Mouse (Mus musculus) heart, embryonic 10.5 days (tissue): Measurements from ENCODE around the gene Utrn. TPM values are rescaled to one million over a fixed set of nuclear protein-coding genes. Genes with fewer than 3 reads are reported as not detected.

Experiments used
- DNase-seq: peaks from one replicate; pipeline ENCODE4 v3.0.0-alpha.2; 2017; ENCODE audit warnings: low spot score
- H3K27ac ChIP-seq: fragments of 300-500 bp; sonication (generic); 2 replicates; pipeline ENCODE4 v1.5.1; 2016; ENCODE audit warnings: mild to moderate bottlenecking
- H3K27me3 ChIP-seq: fragments of 300-500 bp; sonication (generic); 2 replicates; pipeline ENCODE4 v1.6.1; 2016; ENCODE audit warnings: mild to moderate bottlenecking; ENCODE audit not compliant: poor library complexity, insufficient read depth, severe bottlenecking
- H3K36me3 ChIP-seq: fragments of 300-500 bp; sonication (generic); 2 replicates; pipeline ENCODE4 v1.6.1; 2016; ENCODE audit warnings: mild to moderate bottlenecking, moderate library complexity
- H3K4me1 ChIP-seq: fragments of 300-500 bp; sonication (generic); 2 replicates; pipeline ENCODE4 v1.6.1; 2016; ENCODE audit warnings: mild to moderate bottlenecking
- H3K4me3 ChIP-seq: fragments of 300-500 bp; sonication (generic); 2 replicates; pipeline ENCODE4 v1.5.1; 2016; ENCODE audit warnings: mild to moderate bottlenecking, moderate library complexity
- H3K9me3 ChIP-seq: fragments of 300-500 bp; sonication (generic); 2 replicates; pipeline ENCODE4 v1.6.1; 2016; ENCODE audit warnings: mild to moderate bottlenecking, moderate library complexity
- WGBS: fragments of 180-500 bp; shearing (Covaris S2); methylation state at CpG from one replicate; pipeline ENCODE4 v1.1.7; 2016; 5-methylcytosine and 5-hydroxymethylcytosine counted together
- polyA plus RNA-seq: library from polyadenylated mRNA; unstranded; fragments of >200 nt; fragmentation: Nextera tagmentation; extraction: Ambion mirVana; gene quantifications from 2 replicates; pipeline ENCODE4 v1.2.1, GENCODE M21; 2016

Gene Utrn
- polyA plus RNA-seq, 1 experiment from 2014 or later: 65.2 TPM

DNA sequence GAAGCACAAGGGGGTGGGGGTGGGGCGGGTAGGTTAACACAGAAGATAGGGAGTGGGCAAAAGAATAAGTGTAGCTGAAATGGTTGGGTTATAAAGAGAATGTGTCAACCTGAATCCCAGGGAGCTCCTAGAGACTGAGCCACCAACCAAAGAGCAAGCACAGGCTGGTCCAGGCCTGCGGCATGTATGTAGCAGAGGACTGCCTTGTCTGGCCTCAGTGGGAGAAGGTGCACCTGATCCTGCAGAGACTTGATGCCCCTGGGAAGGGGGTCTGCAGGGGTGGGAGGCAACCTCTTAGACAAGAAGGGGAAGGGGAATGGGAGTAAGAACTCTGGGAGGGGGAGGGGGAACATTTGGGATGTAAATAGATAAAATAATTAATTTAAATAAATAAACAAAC, 162.6 kb downstream of the Utrn start:
- Histone ChIP-seq H3K27me3 (no peaks in the 10 kb centered on the region), H3K4me3 (no peak overlapping the region), H3K4me1 (peaks cover 26% of the 10 kb centered on the region), H3K27ac (peak overlapping the region; percentile 25; the same call in 1 of the 2 replicates), H3K36me3 (peaks cover 39% of the 10 kb centered on the region), H3K9me3 (no peaks in the 10 kb centered on the region)
- 74% methylated on average over 2 of the region's 2 CpGs for WGBS
- peak; percentile 65 for DNase-seq

DNA sequence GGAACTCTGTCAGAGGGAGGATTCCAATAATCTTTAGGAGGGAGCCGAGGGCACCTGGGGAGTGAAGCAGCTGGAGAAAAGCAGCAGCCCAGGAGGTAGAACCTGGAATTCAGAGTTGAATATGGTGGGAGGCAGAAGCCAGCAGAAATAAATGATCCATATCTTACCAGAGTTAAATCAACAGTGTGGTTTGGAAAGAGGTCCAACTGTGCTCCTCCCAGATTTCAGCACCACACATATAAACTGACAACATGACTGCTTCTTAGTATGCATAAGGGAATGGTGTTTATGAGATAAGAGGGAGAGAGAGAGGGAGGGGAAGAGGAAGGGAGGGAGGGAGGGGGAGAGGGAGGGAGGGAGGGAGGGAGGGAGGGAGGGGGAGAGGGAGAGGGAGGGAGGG, 163.2 kb downstream of the Utrn start:
- Histone ChIP-seq H3K9me3 (no peaks in the 10 kb centered on the region), H3K27me3 (no peaks in the 10 kb centered on the region), H3K4me1 (peaks cover 26% of the 10 kb centered on the region), H3K4me3 (no peak overlapping the region), H3K27ac (no peak overlapping the region), H3K36me3 (peaks cover 39% of the 10 kb centered on the region)
- peak; percentile 58 for DNase-seq
- 48% methylated on average over 1 of the region's 1 CpGs for WGBS

DNA sequence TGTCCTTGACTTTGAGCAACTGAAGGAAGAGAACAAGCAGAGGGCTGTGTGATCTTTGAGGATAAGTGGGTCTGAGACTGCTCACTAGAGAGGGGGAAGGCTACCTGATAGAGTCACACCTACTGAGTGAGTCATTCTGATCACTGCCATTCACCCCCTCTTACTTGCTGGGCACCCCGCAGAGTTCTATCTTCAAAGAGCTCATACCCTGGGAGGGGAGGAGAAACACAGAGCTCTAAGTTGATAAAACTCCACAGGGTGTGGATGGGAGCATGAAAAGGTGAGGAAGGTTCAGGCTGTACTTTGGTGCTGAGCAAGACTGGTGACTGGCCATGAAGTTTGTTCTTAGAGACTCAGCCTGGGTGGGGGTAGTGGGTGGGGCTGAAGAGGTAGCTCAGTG, 164.9 kb downstream of the Utrn start:
- H3K9me3 ChIP-seq: no peaks in the 10 kb centered on the region
- DNase-seq: peak; percentile 58
- no peak overlapping the region for H3K4me3 ChIP-seq
- peak overlapping the region; percentile 53; the same call in 1 of the 2 replicates for H3K27ac ChIP-seq
- no peaks in the 10 kb centered on the region for H3K27me3 ChIP-seq
- H3K36me3 ChIP-seq: peaks cover 33% of the 10 kb centered on the region
- 10% methylated on average over 1 of the region's 1 CpGs for WGBS
- peaks cover 26% of the 10 kb centered on the region for H3K4me1 ChIP-seq

DNA sequence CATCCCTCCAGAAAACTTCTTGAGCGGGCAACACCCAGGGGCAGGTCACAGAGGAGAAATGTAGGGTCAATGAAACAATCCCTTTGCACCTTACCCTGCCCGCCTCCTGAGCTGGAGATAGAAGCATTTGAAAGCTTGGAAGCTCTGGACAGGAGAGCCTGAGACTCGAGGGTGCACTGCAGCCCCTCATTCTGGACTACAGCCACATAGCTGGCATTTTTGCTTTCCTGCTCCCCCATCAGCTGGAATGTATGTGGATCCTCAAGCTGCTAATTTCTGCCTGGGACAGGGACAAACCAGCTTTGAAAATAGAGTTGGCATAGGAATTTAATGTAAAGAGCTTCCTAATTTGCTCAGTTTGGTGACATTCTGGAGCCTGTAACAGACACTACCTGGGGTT, 165.6 kb downstream of the Utrn start:
- H3K4me1 ChIP-seq: peaks cover 26% of the 10 kb centered on the region
- no peaks in the 10 kb centered on the region for H3K9me3 ChIP-seq
- peaks cover 27% of the 10 kb centered on the region; the same call in 1 of the 2 replicates for H3K36me3 ChIP-seq
- no peak overlapping the region for H3K4me3 ChIP-seq
- DNase-seq: peak; percentile 76
- WGBS: 40% methylated on average over 3 of the region's 3 CpGs
- H3K27me3 ChIP-seq: no peaks in the 10 kb centered on the region
- peak overlapping the region; percentile 53 for H3K27ac ChIP-seq

DNA sequence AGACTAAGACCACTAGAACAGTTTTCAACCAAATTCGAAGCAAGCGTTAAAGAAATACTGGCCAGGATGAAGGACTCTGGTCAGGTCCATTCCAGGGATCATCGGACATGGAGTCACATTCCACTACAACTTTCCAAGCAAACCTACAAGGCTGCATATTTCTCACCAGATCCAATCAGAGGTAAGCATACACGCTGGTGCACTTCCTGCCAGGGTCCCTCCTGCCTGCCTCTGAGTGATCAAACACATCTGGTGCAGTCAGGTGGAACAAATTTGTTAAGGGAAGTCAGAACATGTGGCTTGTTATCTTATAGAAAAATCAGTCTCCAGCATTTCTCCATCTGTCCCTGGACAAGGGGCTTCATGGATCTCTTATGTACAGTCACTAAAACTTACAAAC, 167.0 kb downstream of the Utrn start:
- Histone ChIP-seq H3K27me3 (no peaks in the 10 kb centered on the region), H3K27ac (no peak overlapping the region), H3K4me1 (peaks cover 26% of the 10 kb centered on the region), H3K9me3 (no peaks in the 10 kb centered on the region), H3K36me3 (peaks cover 25% of the 10 kb centered on the region; the same call in 1 of the 2 replicates), H3K4me3 (no peak overlapping the region)
- peak; percentile 67 for DNase-seq
- WGBS: 83% methylated on average over 4 of the region's 4 CpGs

DNA sequence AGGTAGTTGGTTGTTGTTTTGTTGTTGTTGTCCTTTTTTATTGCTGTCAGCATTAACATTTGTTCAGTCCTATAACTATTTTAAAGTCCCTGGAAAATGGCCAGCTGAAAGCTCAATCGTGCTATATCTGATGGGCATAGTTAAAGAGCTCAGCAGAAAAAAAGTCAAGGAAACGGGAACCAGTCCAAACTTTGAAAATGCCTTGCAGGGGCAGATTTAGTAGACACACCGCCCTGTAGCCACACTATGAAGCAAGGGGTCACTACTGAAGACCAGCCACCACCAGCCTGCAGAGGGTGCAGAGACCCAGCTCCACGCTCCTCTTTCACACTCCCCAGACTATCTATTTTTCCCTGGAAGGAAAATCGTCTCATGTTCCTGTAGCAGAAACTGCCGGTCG, 167.5 kb downstream of the Utrn start:
- DNase-seq: peak; percentile 68
- H3K4me3 ChIP-seq: no peak overlapping the region
- H3K36me3 ChIP-seq: peaks cover 29% of the 10 kb centered on the region; the same call in 1 of the 2 replicates
- peaks cover 26% of the 10 kb centered on the region for H3K4me1 ChIP-seq
- no peaks in the 10 kb centered on the region for H3K9me3 ChIP-seq
- no peak overlapping the region for H3K27ac ChIP-seq
- no peaks in the 10 kb centered on the region for H3K27me3 ChIP-seq
- 75% methylated on average over 7 of the region's 7 CpGs for WGBS

DNA sequence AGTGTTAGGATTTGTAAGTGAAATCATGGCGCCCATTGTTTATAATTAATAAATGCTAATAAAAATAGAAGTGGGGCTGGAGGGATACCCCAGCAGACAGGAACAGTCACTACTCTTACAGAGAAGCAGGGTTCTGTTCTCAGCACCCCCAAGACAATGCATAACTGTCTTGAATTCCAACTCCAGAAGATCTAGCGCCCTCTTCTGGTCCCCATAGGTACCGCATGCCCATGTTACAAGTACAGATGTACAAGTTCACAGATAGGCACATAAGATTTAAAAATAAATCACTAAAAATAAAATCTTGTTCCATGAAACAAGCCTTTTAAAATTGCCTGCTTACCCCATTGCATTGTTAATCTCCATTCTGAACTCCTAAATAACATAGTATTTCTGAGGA, 168.6 kb downstream of the Utrn start:
- DNase-seq: peak; percentile 1
- H3K4me3 ChIP-seq: no peak overlapping the region
- H3K27ac ChIP-seq: no peak overlapping the region
- H3K27me3 ChIP-seq: no peaks in the 10 kb centered on the region
- peaks cover 22% of the 10 kb centered on the region for H3K4me1 ChIP-seq
- WGBS: 76% methylated on average over 3 of the region's 3 CpGs
- H3K9me3 ChIP-seq: no peaks in the 10 kb centered on the region
- H3K36me3 ChIP-seq: peaks cover 32% of the 10 kb centered on the region

DNA sequence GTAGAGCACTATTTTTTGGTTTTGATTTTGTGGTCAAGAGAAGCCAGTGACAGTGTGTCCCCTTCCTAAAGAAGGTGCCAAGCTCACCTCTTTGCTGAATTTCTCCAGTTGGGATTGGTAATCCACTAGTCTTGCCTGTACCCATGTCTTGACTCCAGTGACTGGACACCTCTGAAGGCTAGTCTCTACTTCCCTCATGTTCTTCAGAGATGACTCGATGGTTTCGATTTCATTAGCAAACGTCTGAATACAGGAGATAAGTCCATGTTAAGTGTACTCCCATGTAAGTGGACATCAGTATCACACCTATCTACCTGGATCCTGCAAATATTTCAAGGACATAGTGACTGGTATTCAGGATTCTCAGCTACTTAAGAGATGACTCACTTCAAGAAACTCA, 171.3 kb downstream of the Utrn start:
- DNase-seq: peak; percentile 9
- 91% methylated on average over 3 of the region's 3 CpGs for WGBS
- Histone ChIP-seq H3K4me1 (peaks cover 8% of the 10 kb centered on the region; the same call in 1 of the 2 replicates), H3K27me3 (no peaks in the 10 kb centered on the region), H3K36me3 (peaks cover 29% of the 10 kb centered on the region), H3K27ac (no peak overlapping the region), H3K9me3 (no peaks in the 10 kb centered on the region), H3K4me3 (no peak overlapping the region)

DNA sequence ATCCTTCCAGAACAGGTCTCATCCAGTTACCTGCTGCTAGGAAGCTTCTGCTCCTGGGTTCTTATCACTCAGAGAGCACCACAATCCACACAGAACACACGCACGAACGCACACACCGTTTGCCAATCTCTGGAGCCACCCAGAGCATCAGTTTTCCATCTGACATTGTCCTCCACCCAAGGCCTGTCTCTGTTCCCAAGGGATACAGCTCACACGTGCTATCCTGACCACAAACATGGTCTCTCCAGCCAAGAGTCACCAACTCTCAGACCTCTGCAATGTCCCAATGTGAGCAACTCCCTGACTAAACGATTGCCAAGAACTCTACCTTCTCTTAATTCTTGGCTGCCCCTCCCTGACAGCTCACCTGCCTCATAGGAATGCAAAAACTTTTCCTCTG, 172.5 kb downstream of the Utrn start:
- peak; percentile 30 for DNase-seq
- Histone ChIP-seq H3K4me3 (no peak overlapping the region), H3K27me3 (no peaks in the 10 kb centered on the region), H3K4me1 (peaks cover 6% of the 10 kb centered on the region; the same call in 1 of the 2 replicates), H3K27ac (no peak overlapping the region), H3K36me3 (peaks cover 34% of the 10 kb centered on the region), H3K9me3 (no peaks in the 10 kb centered on the region)
- 83% methylated on average over 6 of the region's 6 CpGs for WGBS

DNA sequence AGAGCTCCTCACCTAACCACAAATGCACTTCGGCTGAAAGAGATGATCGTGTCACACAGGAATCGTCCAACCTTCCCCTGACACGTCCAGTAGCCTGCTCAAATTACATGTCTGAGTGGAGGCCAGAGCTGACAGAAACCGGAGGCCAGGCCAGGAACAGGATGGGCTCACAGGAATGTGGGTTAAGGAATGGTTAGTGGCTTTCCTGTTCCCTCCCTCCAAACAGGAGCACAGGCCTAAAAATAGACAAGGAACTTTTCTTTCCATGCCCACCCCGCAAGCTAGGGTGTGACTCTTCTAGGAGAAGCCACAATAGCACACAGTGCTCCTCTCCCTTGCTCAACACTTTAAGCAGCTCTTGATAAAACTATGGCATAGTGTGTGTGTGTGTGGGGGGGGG, 174.4 kb downstream of the Utrn start:
- WGBS: 4% methylated on average over 6 of the region's 6 CpGs
- Histone ChIP-seq H3K9me3 (no peaks in the 10 kb centered on the region), H3K4me3 (no peak overlapping the region), H3K4me1 (peaks cover 6% of the 10 kb centered on the region; the same call in 1 of the 2 replicates), H3K27me3 (no peaks in the 10 kb centered on the region), H3K36me3 (peaks cover 25% of the 10 kb centered on the region), H3K27ac (peak overlapping the region; percentile 82)
- peak; percentile 91 for DNase-seq

DNA sequence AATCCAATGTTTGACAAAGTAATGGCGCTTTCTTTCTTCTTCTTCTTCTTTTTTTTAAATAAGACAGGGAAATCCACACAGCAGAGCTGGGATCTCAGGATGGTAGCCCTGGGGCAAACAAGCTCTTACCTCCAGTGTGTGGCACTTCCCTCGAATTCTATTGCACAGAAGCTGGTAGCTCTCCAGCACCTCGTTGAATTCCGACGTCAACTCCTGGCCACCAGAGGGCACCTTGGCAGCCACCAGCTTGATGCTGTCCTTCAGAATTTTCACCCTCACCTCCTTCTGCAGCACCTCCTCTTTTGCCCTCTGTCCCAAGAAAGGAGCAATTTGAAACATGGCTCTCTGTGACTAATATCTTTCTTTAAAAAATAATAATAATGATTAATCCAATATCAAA, 178.6 kb downstream of the Utrn start:
- Histone ChIP-seq H3K4me3 (no peak overlapping the region), H3K27me3 (no peaks in the 10 kb centered on the region), H3K9me3 (no peaks in the 10 kb centered on the region), H3K27ac (no peak overlapping the region), H3K4me1 (peaks cover 6% of the 10 kb centered on the region; the same call in 1 of the 2 replicates), H3K36me3 (peaks cover 31% of the 10 kb centered on the region)
- peak; percentile 87 for DNase-seq
- WGBS: 23% methylated on average over 5 of the region's 5 CpGs

DNA sequence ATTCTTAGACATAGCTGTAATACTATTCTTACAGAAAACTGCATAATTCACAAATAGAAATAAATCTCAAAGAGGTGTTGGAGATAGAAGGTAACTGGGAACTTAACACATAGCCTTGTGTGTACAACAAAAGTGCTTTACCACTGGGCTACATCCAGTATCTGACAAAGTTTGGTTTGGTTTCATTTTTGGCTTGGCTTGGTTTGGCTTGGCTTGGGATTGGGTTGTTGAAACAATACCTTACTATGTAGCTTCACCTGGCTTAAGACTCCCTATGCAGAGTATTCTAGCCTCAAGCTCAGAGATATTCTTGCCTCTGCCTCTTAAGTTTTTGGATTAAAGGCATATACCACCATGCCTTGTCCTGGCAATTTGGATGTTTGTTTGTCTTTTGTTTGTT, 183.5 kb downstream of the Utrn start:
- H3K27me3 ChIP-seq: no peaks in the 10 kb centered on the region
- H3K9me3 ChIP-seq: no peaks in the 10 kb centered on the region
- no peaks in the 10 kb centered on the region for H3K4me1 ChIP-seq
- H3K27ac ChIP-seq: no peak overlapping the region
- DNase-seq: no peak
- H3K4me3 ChIP-seq: no peak overlapping the region
- peaks cover 60% of the 10 kb centered on the region for H3K36me3 ChIP-seq

DNA sequence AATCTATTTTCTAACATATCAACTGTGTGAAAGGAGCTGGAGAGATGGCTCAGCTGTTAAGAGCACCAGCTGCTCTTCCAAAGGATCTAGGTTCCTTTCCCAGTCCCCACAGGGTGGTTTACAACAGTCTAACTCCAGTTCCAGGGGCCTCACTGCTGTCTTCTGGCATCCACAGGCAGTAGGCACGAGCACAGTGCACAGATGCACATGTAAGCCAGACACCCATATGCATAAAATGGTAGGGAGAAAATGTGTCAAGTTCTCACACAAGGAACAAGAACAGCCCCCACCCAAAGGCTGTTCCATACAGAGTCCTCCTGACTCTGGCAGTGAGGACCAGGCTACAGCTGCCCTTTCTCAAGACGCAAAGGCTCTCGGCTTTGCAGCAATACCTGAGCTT, 185.1 kb downstream of the Utrn start:
- Histone ChIP-seq H3K36me3 (peaks cover 73% of the 10 kb centered on the region), H3K9me3 (no peaks in the 10 kb centered on the region), H3K27me3 (no peaks in the 10 kb centered on the region), H3K27ac (no peak overlapping the region), H3K4me3 (no peak overlapping the region), H3K4me1 (no peaks in the 10 kb centered on the region)
- 86% methylated on average over 3 of the region's 3 CpGs for WGBS
- DNase-seq: no peak

DNA sequence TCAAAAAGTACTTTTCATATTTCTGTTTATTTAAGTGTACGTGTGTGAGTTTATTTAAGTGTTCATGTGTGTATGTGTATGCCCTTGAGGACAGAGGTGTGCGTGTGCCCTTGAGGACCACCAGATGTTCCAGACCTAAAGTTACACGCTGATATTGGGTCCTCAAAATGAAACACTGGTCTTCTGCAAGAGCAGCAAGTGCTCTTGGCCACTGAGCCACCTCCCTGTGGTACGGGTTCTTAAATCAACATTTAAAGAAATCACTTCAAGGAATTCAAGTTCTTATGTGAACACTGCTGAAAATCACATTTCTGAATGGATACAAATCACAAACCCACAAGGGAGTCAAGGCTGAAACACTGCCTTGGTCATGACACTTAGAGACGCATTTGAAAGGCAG, 195.9 kb downstream of the Utrn start:
- Histone ChIP-seq H3K4me3 (no peak overlapping the region), H3K4me1 (no peaks in the 10 kb centered on the region), H3K9me3 (no peaks in the 10 kb centered on the region), H3K27me3 (no peaks in the 10 kb centered on the region), H3K27ac (no peak overlapping the region), H3K36me3 (peaks cover 53% of the 10 kb centered on the region)
- 91% methylated on average over 5 of the region's 5 CpGs for WGBS
- DNase-seq: no peak
